Mouse (Mus musculus) liver, embryonic 16.5 days (tissue): ENCODE results near the gene Yipf1. TPM values are rescaled to one million over a fixed set of nuclear protein-coding genes. Genes with fewer than 3 reads are reported as not detected.

ENCODE experiments used
- ATAC-seq: fragments of 200-750 bp; cut with Nextera tagmentation; 2 replicates; pipeline ENCODE4 v1.8.0; 2017; ENCODE audit warnings: low read depth, mild to moderate bottlenecking, moderate number of reproducible peaks, moderate library complexity
- H3K27ac ChIP-seq: fragments of 300-500 bp; sonication (generic); 2 replicates; pipeline ENCODE4 v1.5.1; 2014; ENCODE audit warnings: mild to moderate bottlenecking, low read length
- H3K27me3 ChIP-seq: fragments of 300-500 bp; sonication (generic); 2 replicates; pipeline ENCODE4 v1.6.1; 2014; ENCODE audit warnings: low read depth, low read length, mixed read lengths; ENCODE audit not compliant: control insufficient read depth, insufficient read depth
- H3K36me3 ChIP-seq: fragments of 300-500 bp; sonication (generic); 2 replicates; pipeline ENCODE4 v1.6.1; 2014; ENCODE audit warnings: mild to moderate bottlenecking; ENCODE audit not compliant: control insufficient read depth, insufficient read depth
- H3K4me1 ChIP-seq: fragments of 300-500 bp; sonication (generic); 2 replicates; pipeline ENCODE4 v1.6.1; 2014; ENCODE audit warnings: low read depth, low read length, mixed read lengths; ENCODE audit not compliant: control insufficient read depth
- H3K4me2 ChIP-seq: fragments of 300-500 bp; sonication (generic); 2 replicates; pipeline ENCODE4 v1.6.1; 2014; ENCODE audit warnings: low read depth, low read length, mixed read lengths
- H3K4me3 ChIP-seq: fragments of 300-500 bp; sonication (generic); 2 replicates; pipeline ENCODE4 v1.5.1; 2014; ENCODE audit warnings: low read depth, mild to moderate bottlenecking, low read length
- H3K9ac ChIP-seq: fragments of 300-500 bp; sonication (generic); 2 replicates; pipeline ENCODE4 v1.6.1; 2014; ENCODE audit warnings: low read depth, low read length
- H3K9me3 ChIP-seq: fragments of 300-500 bp; sonication (generic); replicated peaks from 2 replicates; pipeline ENCODE4 v1.6.1; 2016; ENCODE audit warnings: low read length; ENCODE audit not compliant: control insufficient read depth
- WGBS: fragments of 180-500 bp; shearing (Covaris S2); extraction: QIAGEN DNeasy Blood & Tissue Kit; methylation state at CpG from one replicate; pipeline ENCODE4 v1.1.7; 2014; ENCODE audit not compliant: insufficient replicate concordance; 5-methylcytosine and 5-hydroxymethylcytosine counted together
- polyA plus RNA-seq: library from polyadenylated mRNA; unstranded; fragments of >200 nt; fragmentation: Nextera tagmentation; extraction: Ambion mirVana; gene quantifications from 2 replicates; pipeline ENCODE4 v1.2.1, GENCODE M21; 2015

Yipf1 gene
- polyA plus RNA-seq, 1 experiment from 2014 or later = 22.4 TPM

DNA sequence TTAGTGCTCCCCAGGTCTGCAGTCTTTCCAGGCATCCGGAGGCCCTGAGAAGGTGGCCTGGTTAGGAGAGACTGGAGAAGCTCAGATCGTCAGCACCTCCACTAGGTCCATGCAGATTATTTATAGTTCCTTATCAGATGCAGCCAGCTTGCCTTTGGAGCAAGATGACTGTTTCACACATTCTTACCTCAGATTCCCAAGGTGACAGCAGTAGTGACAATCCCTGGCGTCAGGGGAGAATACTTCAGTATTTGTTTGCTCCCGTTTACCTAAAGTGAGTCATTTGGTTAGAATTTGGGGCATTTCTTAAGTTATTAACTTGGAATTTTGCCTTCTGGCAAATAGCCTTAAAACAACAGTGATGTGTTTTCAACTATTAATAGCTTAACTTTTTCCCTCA, 60.5 kb downstream of the Yipf1 start:
- H3K36me3 ChIP-seq = peaks cover 32% of the 10 kb centered on the region
- no peak overlapping the region for H3K4me3 ChIP-seq
- no peaks in the 10 kb centered on the region for H3K27me3 ChIP-seq
- H3K27ac ChIP-seq = no peak overlapping the region
- H3K9ac ChIP-seq = no peak overlapping the region
- peaks cover 2% of the 10 kb centered on the region; the same call in 1 of the 2 replicates for H3K4me1 ChIP-seq
- ATAC-seq = no peak
- whole genome bisulfite sequencing = 49% methylated on average over 4 of the region's 4 CpGs
- H3K4me2 ChIP-seq = no peak overlapping the region
- no peaks in the 10 kb centered on the region for H3K9me3 ChIP-seq

DNA sequence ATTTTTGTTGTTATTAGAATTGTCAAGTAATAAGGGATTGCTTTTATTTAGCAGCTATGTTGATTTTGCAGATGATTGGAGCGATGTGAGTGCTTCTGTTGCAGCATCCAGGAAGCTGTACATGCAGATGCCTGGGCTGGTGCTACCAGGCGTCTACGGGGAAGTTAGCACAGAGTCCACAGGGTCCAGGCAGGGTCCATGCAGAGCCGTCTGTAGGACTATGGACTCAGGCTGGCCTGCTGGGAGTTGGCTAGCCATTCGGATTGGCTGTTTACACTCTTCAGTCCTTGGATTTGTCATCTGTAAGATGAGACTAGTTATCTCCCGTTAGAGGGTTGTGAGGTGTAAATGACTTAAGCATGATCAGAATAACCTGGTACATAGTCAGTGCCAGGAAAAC, 64.8 kb downstream of the Yipf1 start:
- H3K27ac ChIP-seq = no peak overlapping the region
- no peaks in the 10 kb centered on the region for H3K9me3 ChIP-seq
- no peak overlapping the region for H3K9ac ChIP-seq
- no peaks in the 10 kb centered on the region for H3K27me3 ChIP-seq
- peaks cover 2% of the 10 kb centered on the region; the same call in 1 of the 2 replicates for H3K4me1 ChIP-seq
- WGBS = 72% methylated on average over 6 of the region's 6 CpGs
- peaks cover 37% of the 10 kb centered on the region for H3K36me3 ChIP-seq
- no peak overlapping the region for H3K4me3 ChIP-seq
- H3K4me2 ChIP-seq = no peak overlapping the region
- ATAC-seq = peak; percentile 93

DNA sequence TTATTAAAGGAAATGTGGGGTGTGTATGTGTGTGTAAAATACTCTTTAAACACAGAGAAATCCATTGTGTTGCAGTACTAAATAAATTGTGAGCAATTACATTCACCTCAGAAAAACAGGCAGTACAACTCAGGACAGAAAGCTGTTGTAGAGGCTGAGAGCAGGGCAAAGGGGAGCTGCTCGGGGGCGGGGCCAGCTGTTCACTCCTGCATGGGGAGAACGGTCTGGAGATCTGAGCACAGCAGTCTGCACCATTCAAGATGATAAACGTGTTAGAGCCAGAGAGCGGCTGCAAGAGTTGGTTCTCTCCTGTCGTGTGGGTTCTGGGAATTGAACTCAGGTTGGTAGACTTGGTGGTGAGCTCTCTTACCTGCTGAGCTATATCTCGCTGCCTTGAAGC, 66.7 kb downstream of the Yipf1 start:
- Histone ChIP-seq H3K27ac (no peak overlapping the region), H3K36me3 (peaks cover 28% of the 10 kb centered on the region), H3K9ac (no peak overlapping the region), H3K4me3 (no peak overlapping the region), H3K27me3 (no peaks in the 10 kb centered on the region), H3K9me3 (no peaks in the 10 kb centered on the region), H3K4me2 (no peak overlapping the region), H3K4me1 (no peaks in the 10 kb centered on the region)
- WGBS = 70% methylated on average over 7 of the region's 7 CpGs
- ATAC-seq = no peak

DNA sequence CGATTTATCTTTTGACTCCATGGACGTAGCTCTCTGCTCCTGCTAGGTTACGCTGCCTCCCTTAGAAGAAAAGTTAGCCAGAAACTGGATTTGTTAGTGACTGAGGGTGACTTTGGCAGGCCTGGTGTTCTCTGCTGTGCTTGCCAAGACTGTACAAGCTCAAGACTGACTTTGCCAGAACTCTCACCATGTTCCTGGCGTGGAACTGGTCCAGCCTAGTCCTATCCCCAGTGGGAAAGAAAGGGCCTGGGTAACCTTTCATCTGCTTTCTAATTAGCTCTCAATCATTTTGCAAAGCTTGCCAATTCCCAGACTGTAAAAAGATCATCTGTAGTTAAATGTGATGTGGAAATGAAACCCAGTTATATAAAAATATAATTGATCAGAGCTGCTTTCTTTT, 72.9 kb downstream of the Yipf1 start:
- ATAC-seq = no peak
- Histone ChIP-seq H3K4me2 (no peak overlapping the region), H3K36me3 (peaks cover 50% of the 10 kb centered on the region), H3K27me3 (no peaks in the 10 kb centered on the region), H3K4me3 (no peak overlapping the region), H3K9ac (no peak overlapping the region), H3K27ac (no peak overlapping the region), H3K9me3 (no peaks in the 10 kb centered on the region), H3K4me1 (no peaks in the 10 kb centered on the region)
- WGBS = 84% methylated on average over 4 of the region's 4 CpGs

DNA sequence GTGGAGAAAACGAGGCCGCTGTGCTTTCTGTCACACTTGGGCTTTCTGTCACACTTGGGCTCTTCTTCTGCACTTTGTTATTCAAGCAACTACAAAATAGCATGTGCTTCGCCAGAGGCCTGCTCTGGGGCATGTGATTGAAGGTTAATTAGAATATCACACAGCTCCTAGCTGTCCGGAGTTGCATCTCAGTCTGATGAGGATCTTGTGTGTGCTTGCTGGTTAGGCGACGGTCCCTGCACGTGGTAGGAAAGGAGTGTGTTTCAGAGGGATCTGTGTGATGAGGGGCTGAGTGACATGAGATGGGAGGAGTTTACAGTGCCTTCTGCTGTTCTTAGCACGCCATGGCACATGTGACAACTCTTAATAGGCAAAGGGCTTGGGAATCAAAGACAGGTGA, 73.3 kb downstream of the Yipf1 start:
- Histone ChIP-seq H3K4me3 (no peak overlapping the region), H3K27me3 (no peaks in the 10 kb centered on the region), H3K36me3 (peaks cover 50% of the 10 kb centered on the region), H3K4me1 (no peaks in the 10 kb centered on the region), H3K27ac (no peak overlapping the region), H3K9ac (no peak overlapping the region), H3K4me2 (no peak overlapping the region), H3K9me3 (no peaks in the 10 kb centered on the region)
- ATAC-seq = no peak
- whole genome bisulfite sequencing = 82% methylated on average over 8 of the region's 8 CpGs

DNA sequence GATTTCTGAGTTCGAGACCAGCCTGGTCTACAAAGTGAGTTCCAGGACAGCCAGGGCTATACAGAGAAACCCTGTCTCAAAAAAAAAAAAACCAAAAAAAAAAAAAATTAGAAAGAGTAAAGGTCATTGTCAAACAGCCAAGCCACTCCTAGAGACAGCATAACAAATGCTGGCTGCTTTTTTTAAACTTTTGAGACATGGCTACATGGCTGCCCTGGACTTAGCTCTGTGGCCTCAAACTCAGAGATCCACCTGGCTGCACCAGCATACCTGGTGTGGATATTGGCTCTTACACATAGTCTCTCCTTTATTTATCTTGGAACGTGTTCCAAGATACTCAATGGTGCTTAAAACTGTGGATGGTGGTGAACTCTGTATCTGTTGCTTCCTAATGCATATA, 74.1 kb downstream of the Yipf1 start:
- no peaks in the 10 kb centered on the region for H3K9me3 ChIP-seq
- no peak overlapping the region for H3K4me3 ChIP-seq
- no peak overlapping the region for H3K27ac ChIP-seq
- no peaks in the 10 kb centered on the region for H3K4me1 ChIP-seq
- no peak overlapping the region for H3K4me2 ChIP-seq
- 82% methylated on average over 2 of the region's 2 CpGs for WGBS
- H3K36me3 ChIP-seq = peaks cover 48% of the 10 kb centered on the region
- ATAC-seq = no peak
- H3K9ac ChIP-seq = no peak overlapping the region
- H3K27me3 ChIP-seq = no peaks in the 10 kb centered on the region

DNA sequence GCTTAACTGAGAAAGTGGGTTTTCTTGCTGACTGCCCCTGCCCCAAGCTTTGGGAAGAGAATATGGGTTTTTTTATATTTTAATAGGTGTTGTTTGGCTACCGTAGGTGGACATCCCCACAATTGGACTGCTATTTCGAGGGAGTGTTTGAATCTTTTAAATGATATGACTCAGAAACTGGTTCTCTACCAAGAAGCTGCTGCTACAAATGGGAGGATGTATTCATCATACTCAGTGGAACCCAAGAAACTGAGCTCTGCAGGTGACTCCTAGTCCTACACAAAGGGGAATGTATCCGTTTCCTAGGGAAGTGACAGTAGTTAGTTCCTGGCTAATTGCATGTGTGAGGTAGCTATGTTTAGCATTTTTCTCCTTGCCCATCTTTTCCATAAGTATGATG, 75.2 kb downstream of the Yipf1 start:
- Histone ChIP-seq H3K27ac (no peak overlapping the region), H3K4me2 (no peak overlapping the region), H3K9me3 (no peaks in the 10 kb centered on the region), H3K36me3 (peaks cover 50% of the 10 kb centered on the region), H3K4me3 (no peak overlapping the region), H3K27me3 (no peaks in the 10 kb centered on the region), H3K4me1 (no peaks in the 10 kb centered on the region), H3K9ac (no peak overlapping the region)
- 77% methylated on average over 3 of the region's 3 CpGs for WGBS
- no peak for ATAC-seq

DNA sequence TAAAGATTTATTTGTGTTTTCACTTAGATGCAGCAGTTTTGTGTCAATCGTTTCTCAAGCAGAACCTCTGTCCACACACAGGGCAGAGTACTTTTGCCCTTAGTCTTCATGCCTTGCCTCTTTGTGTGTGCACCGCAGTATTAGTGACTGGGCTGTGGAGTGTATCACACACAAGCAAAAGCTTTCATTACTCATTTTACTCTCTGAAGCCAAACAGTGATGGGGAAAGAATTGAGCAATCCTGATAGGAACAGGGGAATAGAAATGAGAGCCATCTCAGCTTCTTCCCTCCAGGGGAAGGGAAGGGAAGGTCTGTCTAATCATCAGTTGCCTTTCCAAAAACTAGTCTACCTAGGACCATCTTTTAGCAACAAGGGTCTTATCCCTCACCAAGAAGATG, 79.6 kb downstream of the Yipf1 start:
- 81% methylated on average over 2 of the region's 2 CpGs for WGBS
- Histone ChIP-seq H3K27me3 (no peaks in the 10 kb centered on the region), H3K9ac (no peak overlapping the region), H3K27ac (no peak overlapping the region), H3K4me1 (no peaks in the 10 kb centered on the region), H3K4me3 (no peak overlapping the region), H3K4me2 (no peak overlapping the region), H3K9me3 (no peaks in the 10 kb centered on the region), H3K36me3 (peaks cover 37% of the 10 kb centered on the region)
- ATAC-seq = no peak
